Mouse (Mus musculus) lung, embryonic 14.5 days (tissue): ENCODE data around the gene Adar. TPM values are rescaled to one million over a fixed set of nuclear protein-coding genes. Genes with fewer than 3 reads are reported as not detected.
A peak's percentile ranks its signal among the peaks of the same experiment; 100 is the strongest.

Source experiments
- ATAC-seq: fragments of 200-750 bp; cut with Nextera tagmentation; 2 replicates; pipeline ENCODE4 v1.8.0; 2017; ENCODE audit warnings: mild to moderate bottlenecking, moderate TSS enrichment, moderate library complexity; ENCODE audit not compliant: insufficient read depth
- DNase-seq: peaks from one replicate; pipeline ENCODE4 v3.0.0-alpha.2; 2015
- H3K27ac ChIP-seq: fragments of 300-500 bp; sonication (generic); 2 replicates; pipeline ENCODE4 v1.5.1; 2014; ENCODE audit warnings: low read depth, mild to moderate bottlenecking, moderate library complexity
- H3K27me3 ChIP-seq: fragments of 300-500 bp; sonication (generic); 2 replicates; pipeline ENCODE4 v1.6.1; 2014; ENCODE audit warnings: low read length, control low read depth; ENCODE audit not compliant: insufficient read depth
- H3K36me3 ChIP-seq: fragments of 300-500 bp; sonication (generic); 2 replicates; pipeline ENCODE4 v1.6.1; 2014; ENCODE audit warnings: control low read depth; ENCODE audit not compliant: insufficient read depth
- H3K4me1 ChIP-seq: fragments of 300-500 bp; sonication (generic); 2 replicates; pipeline ENCODE4 v1.6.1; 2014; ENCODE audit warnings: antibody characterized with exemption, control low read depth; ENCODE audit not compliant: insufficient read depth
- H3K4me2 ChIP-seq: fragments of 300-500 bp; sonication (generic); 2 replicates; pipeline ENCODE4 v1.6.1; 2014; ENCODE audit warnings: mild to moderate bottlenecking
- H3K4me3 ChIP-seq: fragments of 300-500 bp; sonication (generic); 2 replicates; pipeline ENCODE4 v1.5.1; 2014; ENCODE audit warnings: low read depth, low read length
- H3K9ac ChIP-seq: fragments of 300-500 bp; sonication (generic); 2 replicates; pipeline ENCODE4 v1.6.1; 2014
- H3K9me3 ChIP-seq: fragments of 300-500 bp; sonication (generic); 2 replicates; pipeline ENCODE4 v1.6.1; 2016; ENCODE audit warnings: low read depth, low read length, control low read depth
- CTCF ChIP-seq: IDR thresholded peaks from 2 replicates; pipeline ENCODE4 v1.5.1; 2016; ENCODE audit warnings: antibody characterized with exemption, low read depth
- WGBS: fragments of 180-500 bp; shearing (Covaris S2); extraction: QIAGEN DNeasy Blood & Tissue Kit; methylation state at CpG from one replicate; pipeline ENCODE4 v1.1.7; 2014; 5-methylcytosine and 5-hydroxymethylcytosine counted together
- polyA plus RNA-seq: library from polyadenylated mRNA; unstranded; fragments of >200 nt; fragmentation: Nextera tagmentation; extraction: Ambion mirVana; gene quantifications from 2 replicates; pipeline ENCODE4 v1.2.1, GENCODE M21; 2014

Gene Adar
- 12.4 and 12.8 TPM in 2 replicates for polyA plus RNA-seq

DNA sequence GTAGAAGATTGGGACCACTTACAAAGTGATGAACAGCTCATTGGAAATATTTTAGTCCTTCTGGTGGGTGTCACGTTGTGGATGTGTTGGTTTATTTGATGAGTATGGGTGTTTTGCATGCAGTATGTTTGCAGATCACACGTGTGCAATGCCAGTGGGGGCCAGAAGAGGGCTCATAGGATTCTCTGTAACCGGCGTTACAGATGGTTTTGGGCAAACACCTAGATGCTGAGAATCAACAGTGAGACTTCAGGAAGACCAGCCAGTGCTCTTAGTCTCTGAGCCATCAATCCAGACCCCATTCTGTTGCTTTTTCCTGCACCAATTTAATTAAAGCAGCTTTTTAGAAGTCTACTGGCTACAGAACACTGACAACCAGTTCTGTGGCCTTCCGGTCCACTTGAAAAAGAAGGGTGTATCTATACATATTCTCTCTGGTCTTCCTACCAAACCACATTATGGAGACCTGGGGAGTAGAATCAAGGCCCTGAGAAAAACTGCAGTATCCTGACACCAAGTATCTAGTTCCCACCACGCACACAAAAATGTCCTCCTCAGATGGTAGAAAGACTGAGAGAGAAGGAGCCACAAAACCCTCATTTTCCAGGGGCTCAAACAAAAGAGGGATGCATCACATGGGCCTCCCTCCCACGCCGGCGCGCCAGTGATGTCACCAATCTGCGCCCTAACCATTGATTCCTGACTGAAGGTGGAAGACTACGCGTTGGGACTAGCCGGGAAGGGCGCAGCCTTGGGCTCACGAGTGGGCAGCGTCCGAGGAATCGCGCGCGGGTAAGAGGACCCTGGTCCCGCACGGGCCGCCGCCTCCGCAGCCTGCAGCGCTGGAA lies at the start of gene Adar:
Adar (plus strand) TSS at position 664 of the 848 bp plus-strand sequence.
- DNase-seq (peak; percentile 90), ATAC-seq (peak; percentile 88)
- Histone ChIP-seq H3K4me2 (peak within 1 kb of the TSS; percentile 92), H3K27ac (no peak within 1 kb of the TSS), H3K9me3 (no peaks in the 10 kb centered on the region), H3K9ac (peak within 1 kb of the TSS; percentile 88), H3K36me3 (no peaks in the 10 kb centered on the region), H3K4me3 (peak within 1 kb of the TSS; percentile 93), H3K27me3 (no peaks in the 10 kb centered on the region), H3K4me1 (no peaks in the 10 kb centered on the region)
- peak; percentile 67 for TF ChIP-seq CTCF
- WGBS: 6% methylated on average over 28 of the region's 28 CpGs

DNA sequence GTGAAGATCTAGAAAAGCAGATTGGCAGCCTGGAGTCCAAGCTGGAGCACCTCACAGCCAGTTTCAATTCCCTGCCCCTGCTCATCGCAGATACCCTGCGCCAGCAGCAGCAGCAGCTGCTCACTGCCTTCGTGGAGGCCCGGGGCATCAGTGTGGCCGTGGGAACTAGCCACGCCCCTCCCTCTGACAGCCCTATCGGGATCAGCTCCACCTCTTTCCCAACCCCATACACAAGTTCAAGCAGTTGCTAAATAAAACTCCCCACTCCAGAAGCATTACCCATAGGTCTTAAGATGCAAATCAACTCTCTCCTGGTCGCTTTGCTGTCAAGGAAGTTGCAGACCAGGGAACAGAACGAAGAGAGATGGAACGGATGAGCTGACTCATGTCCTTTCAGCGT lies 47.7 kb upstream of the Adar start:
- ATAC-seq: peak; percentile 54
- Histone ChIP-seq H3K4me1 (peaks cover 4% of the 10 kb centered on the region; the same call in 1 of the 2 replicates), H3K4me2 (peak overlapping the region; percentile 43), H3K36me3 (no peaks in the 10 kb centered on the region), H3K27me3 (no peaks in the 10 kb centered on the region), H3K27ac (no peak overlapping the region), H3K9ac (no peak overlapping the region), H3K9me3 (no peaks in the 10 kb centered on the region), H3K4me3 (no peak overlapping the region)
- peak; percentile 73 for DNase-seq
- TF ChIP-seq CTCF: no peak
- WGBS: 26% methylated on average over 11 of the region's 11 CpGs

DNA sequence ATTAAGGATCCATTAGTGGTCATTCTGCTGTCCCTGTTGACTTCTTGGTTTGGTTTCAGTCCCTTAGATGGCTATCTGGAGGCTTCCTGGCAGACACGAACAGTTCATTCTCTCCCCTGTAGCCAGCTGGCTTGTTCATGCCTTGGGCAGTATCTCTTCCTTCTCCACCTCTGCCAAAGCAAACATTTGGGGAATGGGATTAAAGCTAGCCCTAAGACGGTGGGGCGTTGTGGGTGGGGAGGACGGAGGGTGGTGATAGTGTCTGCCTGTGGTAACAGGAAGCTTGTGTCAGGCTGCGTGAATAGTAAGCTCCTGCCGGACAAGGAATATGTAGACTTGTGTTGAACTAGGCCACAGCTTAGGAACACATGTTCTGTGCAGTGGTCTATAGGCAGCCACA lies 43.5 kb upstream of the Adar start:
- Histone ChIP-seq H3K4me2 (no peak overlapping the region), H3K36me3 (no peaks in the 10 kb centered on the region), H3K4me3 (no peak overlapping the region), H3K27me3 (no peaks in the 10 kb centered on the region), H3K9ac (no peak overlapping the region), H3K4me1 (peaks cover 4% of the 10 kb centered on the region; the same call in 1 of the 2 replicates), H3K9me3 (no peaks in the 10 kb centered on the region), H3K27ac (peak overlapping the region; percentile 18; the same call in 1 of the 2 replicates)
- ATAC-seq (no peak), DNase-seq (no peak)
- WGBS: 20% methylated on average over 6 of the region's 6 CpGs
- TF ChIP-seq CTCF: no peak

DNA sequence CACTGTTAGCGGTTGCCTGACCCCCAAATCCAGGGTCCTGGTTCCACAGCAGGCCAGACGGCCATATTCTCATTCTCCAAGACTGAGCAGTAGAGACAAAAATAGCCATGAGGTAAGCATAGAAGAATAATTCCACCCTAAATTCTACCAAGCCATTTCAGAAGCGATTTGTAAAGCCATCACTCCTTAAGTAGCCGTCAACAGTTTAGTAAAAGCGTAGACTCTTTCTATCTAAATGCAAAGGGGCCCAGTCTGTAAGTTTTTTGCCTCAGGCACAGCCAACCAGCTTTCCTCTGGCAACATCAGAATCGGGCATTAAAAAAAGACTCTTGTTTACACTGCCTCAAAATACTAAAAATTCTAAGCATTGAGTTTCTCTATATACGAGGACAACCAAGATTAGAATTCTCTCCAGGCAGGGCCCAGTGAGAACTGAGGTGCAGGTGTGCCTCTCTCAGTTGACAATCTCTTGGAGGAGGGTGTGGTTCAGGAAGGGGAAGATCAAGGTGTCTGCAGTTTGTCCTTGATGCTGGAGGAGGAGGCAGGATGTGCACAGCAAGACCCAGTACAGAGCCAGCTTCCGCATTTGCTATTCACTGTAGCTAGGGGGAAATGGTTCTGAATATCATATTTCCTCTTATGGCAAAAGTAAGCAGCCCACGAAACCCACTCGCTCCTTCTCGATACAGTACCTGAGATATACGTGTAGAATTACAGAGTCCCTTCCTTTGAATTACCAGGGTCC lies 42.1 kb upstream of the Adar start:
- H3K27me3 ChIP-seq: no peaks in the 10 kb centered on the region
- peaks cover 4% of the 10 kb centered on the region; the same call in 1 of the 2 replicates for H3K4me1 ChIP-seq
- no peaks in the 10 kb centered on the region for H3K36me3 ChIP-seq
- no peak overlapping the region for H3K9ac ChIP-seq
- WGBS: 66% methylated on average over 12 of the region's 12 CpGs
- no peak for TF ChIP-seq CTCF
- no peak for DNase-seq
- H3K9me3 ChIP-seq: no peaks in the 10 kb centered on the region
- no peak overlapping the region for H3K4me2 ChIP-seq
- no peak overlapping the region for H3K27ac ChIP-seq
- ATAC-seq: no peak
- no peak overlapping the region for H3K4me3 ChIP-seq

DNA sequence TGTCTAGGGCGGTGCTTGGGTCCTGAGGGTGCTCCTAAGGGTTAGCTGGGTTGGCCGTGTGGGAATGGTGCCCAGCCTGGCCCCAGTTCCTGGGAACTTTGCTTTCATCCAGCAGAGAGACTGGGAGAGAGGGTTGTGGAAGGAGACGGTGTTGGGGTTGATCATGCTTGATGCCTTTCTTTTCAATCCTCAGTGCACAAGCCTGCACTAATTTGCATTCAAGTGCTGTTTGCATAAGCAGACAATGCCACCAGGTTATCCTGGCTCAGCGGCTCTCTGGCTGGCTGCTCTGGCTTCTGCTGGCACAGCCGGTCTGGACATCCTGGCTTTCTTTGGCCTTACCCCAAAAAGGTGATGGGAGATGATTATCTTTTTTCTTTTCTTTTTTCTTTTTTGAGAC lies 37.2 kb upstream of the Adar start:
- H3K4me3 ChIP-seq: no peak overlapping the region
- H3K27me3 ChIP-seq: no peaks in the 10 kb centered on the region
- TF ChIP-seq CTCF: no peak
- no peaks in the 10 kb centered on the region for H3K9me3 ChIP-seq
- ATAC-seq (no peak), DNase-seq (no peak)
- no peak overlapping the region for H3K27ac ChIP-seq
- no peak overlapping the region for H3K4me2 ChIP-seq
- 68% methylated on average over 5 of the region's 5 CpGs for WGBS
- no peaks in the 10 kb centered on the region for H3K4me1 ChIP-seq
- no peak overlapping the region for H3K9ac ChIP-seq
- no peaks in the 10 kb centered on the region for H3K36me3 ChIP-seq

DNA sequence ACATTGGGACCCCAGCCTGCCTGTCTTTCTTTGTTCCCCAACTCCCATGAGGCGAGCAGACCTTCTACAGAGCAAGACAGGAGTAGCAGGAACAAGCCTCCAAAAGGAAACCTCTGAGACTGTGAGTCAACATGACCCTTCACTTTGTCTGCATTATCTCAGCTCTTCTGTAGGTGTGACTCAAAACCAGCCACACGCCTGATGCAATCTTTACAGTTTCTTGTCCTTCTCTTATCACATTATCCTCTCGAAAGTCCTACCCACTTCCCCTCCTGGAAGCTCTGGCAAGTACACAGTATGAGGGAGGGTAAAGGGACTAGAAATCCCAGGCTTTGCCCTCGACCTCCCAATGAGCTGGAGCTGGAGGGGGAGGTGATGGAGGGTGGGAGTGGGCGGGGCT lies 28.8 kb upstream of the Adar start:
- H3K36me3 ChIP-seq: no peaks in the 10 kb centered on the region
- DNase-seq: no peak
- 0 out of 2 replicates have a peak, but pooled peaks cover 3% of the 10 kb centered on the region for H3K27me3 ChIP-seq
- no peak overlapping the region for H3K4me2 ChIP-seq
- no peak overlapping the region for H3K27ac ChIP-seq
- no peak for TF ChIP-seq CTCF
- no peak for ATAC-seq
- H3K4me3 ChIP-seq: no peak overlapping the region
- no peaks in the 10 kb centered on the region for H3K4me1 ChIP-seq
- 36% methylated on average over 5 of the region's 5 CpGs for WGBS
- H3K9ac ChIP-seq: no peak overlapping the region
- H3K9me3 ChIP-seq: no peaks in the 10 kb centered on the region
